Mouse (Mus musculus) heart, postnatal 0 days (tissue): ENCODE data around the gene Nceh1.

ENCODE experiments used
- CTCF ChIP-seq: IDR thresholded peaks from 2 replicates; pipeline ENCODE4 v1.5.1; 2016; ENCODE audit warnings: antibody characterized with exemption, control low read depth, low read depth
- EP300 ChIP-seq: IDR thresholded peaks from 2 replicates; pipeline ENCODE4 v1.6.1; 2016; ENCODE audit warnings: antibody characterized with exemption, low read depth

DNA sequence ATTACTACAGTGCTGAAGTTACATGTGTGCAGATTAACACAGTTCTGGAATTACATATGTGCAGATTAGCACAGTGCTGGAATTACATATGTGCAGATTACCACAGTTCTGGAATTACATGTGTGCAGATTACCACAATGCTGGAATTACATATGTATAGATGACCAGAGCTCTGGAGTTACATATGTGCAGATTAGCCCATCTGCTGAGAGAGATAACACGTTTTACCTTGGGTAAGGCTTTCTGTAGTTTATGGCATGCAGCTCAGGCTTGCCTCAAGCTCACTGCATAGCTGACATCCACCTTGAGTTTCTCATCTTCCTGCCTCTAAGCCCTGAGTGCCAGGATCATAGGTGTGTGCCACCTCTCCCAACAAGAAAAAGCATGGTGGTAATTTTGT is 52.2 kb downstream of the Nceh1 start:
- TF ChIP-seq CTCF (no peak), EP300 (no peak)
